Mouse (Mus musculus): ENCODE measurements around the gene Pgghg. TPM values are rescaled to one million over a fixed set of nuclear protein-coding genes. Genes with fewer than 3 reads are reported as not detected.

Pgghg gene
- polyA plus RNA-seq, 1 experiment = 8.0 TPM

- Histone ChIP-seq H3K4me3 (ENCODE audit: insufficient read depth, low read length) (no peak overlapping the region), H3K4me1 (ENCODE audit: control insufficient read depth, insufficient read depth, low read length) (no peaks in the 10 kb centered on the region), H3K27ac (ENCODE audit: insufficient read depth, low read length) (no peak overlapping the region)
- TF ChIP-seq CTCF (IDR thresholded peaks at IDR 0.05; ENCODE audit: extremely low read depth, insufficient read depth, low read length) (no peak), POLR2A (IDR thresholded peaks at IDR 0.05; ENCODE audit: extremely low read depth, insufficient read depth, low read length) (no peak)
Observed at GRCm38 (mm10) chr7:140921225-140921975, 19.8 kb upstream of the Pgghg start.

DNA sequence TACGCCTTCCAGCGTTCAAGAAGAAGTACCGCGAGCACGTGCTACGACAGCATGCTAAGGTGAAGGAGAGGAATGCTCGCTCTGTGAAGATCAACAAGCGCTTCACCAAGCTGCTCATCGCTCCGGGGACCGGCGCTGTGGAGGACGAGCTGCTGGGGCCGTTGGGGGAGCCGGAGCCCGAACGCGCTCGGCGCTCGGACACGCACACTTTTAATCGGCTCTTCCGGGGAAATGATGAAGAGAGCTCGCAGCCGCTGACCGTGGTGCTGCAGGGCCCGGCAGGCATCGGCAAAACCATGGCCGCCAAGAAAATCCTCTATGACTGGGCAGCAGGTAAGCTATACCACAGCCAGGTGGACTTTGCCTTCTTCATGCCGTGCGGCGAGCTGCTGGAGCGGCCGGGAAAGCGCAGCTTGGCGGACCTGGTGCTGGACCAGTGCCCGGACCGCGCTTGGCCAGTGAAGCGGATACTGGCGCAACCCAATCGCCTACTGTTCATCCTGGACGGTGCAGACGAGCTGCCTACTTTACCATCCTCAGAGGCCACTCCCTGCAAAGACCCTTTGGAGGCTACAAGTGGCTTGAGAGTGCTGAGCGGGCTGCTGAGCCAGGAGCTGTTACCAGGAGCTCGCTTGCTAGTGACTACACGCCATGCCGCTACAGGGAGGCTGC is 18.7 kb upstream of the Pgghg start:
- Histone ChIP-seq H3K4me1 (ENCODE audit: control insufficient read depth, insufficient read depth, low read length) (no peaks in the 10 kb centered on the region), H3K4me3 (ENCODE audit: insufficient read depth, low read length) (peak overlapping the region; percentile 21), H3K27ac (ENCODE audit: insufficient read depth, low read length) (no peak overlapping the region)
- TF ChIP-seq POLR2A (IDR thresholded peaks at IDR 0.05; ENCODE audit: extremely low read depth, insufficient read depth, low read length) = no peak
- TF ChIP-seq CTCF (IDR thresholded peaks at IDR 0.05; ENCODE audit: extremely low read depth, insufficient read depth, low read length) = no peak

DNA sequence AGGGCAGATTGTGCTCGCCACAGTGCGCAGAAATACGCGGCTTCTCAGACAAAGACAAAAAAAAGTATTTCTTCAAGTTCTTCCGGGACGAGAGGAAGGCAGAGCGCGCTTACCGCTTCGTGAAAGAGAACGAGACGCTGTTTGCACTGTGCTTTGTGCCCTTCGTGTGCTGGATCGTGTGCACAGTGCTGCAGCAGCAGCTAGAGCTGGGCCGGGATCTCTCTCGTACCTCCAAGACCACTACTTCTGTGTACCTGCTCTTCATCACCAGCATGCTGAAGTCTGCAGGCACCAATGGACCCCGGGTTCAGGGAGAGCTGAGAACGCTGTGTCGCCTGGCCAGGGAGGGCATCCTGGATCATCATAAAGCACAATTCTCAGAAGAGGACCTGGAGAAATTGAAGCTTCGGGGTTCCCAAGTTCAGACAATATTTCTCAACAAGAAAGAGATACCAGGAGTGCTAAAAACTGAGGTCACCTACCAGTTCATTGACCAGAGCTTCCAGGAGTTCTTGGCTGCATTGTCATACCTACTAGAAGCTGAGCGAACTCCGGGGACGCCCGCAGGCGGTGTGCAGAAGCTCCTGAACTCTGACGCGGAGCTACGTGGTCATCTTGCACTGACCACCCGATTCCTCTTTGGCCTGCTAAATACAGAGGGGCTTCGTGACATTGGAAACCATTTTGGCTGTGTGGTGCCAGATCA is 18.0 kb upstream of the Pgghg start:
- TF ChIP-seq CTCF (IDR thresholded peaks at IDR 0.05; ENCODE audit: extremely low read depth, insufficient read depth, low read length) (no peak), POLR2A (IDR thresholded peaks at IDR 0.05; ENCODE audit: extremely low read depth, insufficient read depth, low read length) (no peak)
- Histone ChIP-seq H3K4me3 (ENCODE audit: insufficient read depth, low read length) (peak overlapping the region; percentile 21), H3K27ac (ENCODE audit: insufficient read depth, low read length) (no peak overlapping the region), H3K4me1 (ENCODE audit: control insufficient read depth, insufficient read depth, low read length) (no peaks in the 10 kb centered on the region)

GRCm38 (mm10) chr7:140927181-140927580 is 14.0 kb upstream of the Pgghg start:
- no peak for TF ChIP-seq POLR2A (IDR thresholded peaks at IDR 0.05; ENCODE audit: extremely low read depth, insufficient read depth, low read length)
- no peak for TF ChIP-seq CTCF (IDR thresholded peaks at IDR 0.05; ENCODE audit: extremely low read depth, insufficient read depth, low read length)
- no peaks in the 10 kb centered on the region for H3K4me1 ChIP-seq (ENCODE audit: control insufficient read depth, insufficient read depth, low read length)
- H3K27ac ChIP-seq (ENCODE audit: insufficient read depth, low read length) = no peak overlapping the region
- H3K4me3 ChIP-seq (ENCODE audit: insufficient read depth, low read length) = no peak overlapping the region

GRCm38 (mm10) chr7:140938436-140938835 is 2.8 kb upstream of the Pgghg start:
- no peak for TF ChIP-seq POLR2A (IDR thresholded peaks at IDR 0.05; ENCODE audit: extremely low read depth, insufficient read depth, low read length)
- no peak for TF ChIP-seq CTCF (IDR thresholded peaks at IDR 0.05; ENCODE audit: extremely low read depth, insufficient read depth, low read length)
- H3K4me3 ChIP-seq (ENCODE audit: insufficient read depth, low read length) = no peak overlapping the region

GRCm38 (mm10) chr7:140938896-140939295 is 2.3 kb upstream of the Pgghg start:
- Histone ChIP-seq H3K27ac (ENCODE audit: insufficient read depth, low read length) (no peak overlapping the region), H3K4me3 (ENCODE audit: insufficient read depth, low read length) (no peak overlapping the region), H3K4me1 (ENCODE audit: control insufficient read depth, insufficient read depth, low read length) (no peaks in the 10 kb centered on the region; the same call in 1 of the 2 replicates)
- no peak for TF ChIP-seq POLR2A (IDR thresholded peaks at IDR 0.05; ENCODE audit: extremely low read depth, insufficient read depth, low read length)
- TF ChIP-seq CTCF (IDR thresholded peaks at IDR 0.05; ENCODE audit: extremely low read depth, insufficient read depth, low read length) = no peak

More at GRCm38 (mm10) chr7:140938436-140938835, 2.8 kb upstream of the Pgghg start:
- H3K4me1 ChIP-seq (ENCODE audit: control insufficient read depth, insufficient read depth, low read length) = no peaks in the 10 kb centered on the region; the same call in 1 of the 2 replicates
- no peak overlapping the region for H3K27ac ChIP-seq (ENCODE audit: insufficient read depth, low read length)

GRCm38 (mm10) chr7:140939669-140940171 is 1.5 kb upstream of the Pgghg start:
- Histone ChIP-seq H3K4me3 (ENCODE audit: insufficient read depth, low read length) (no peak overlapping the region), H3K4me1 (ENCODE audit: control insufficient read depth, insufficient read depth, low read length) (no peaks in the 10 kb centered on the region; the same call in 1 of the 2 replicates), H3K27ac (ENCODE audit: insufficient read depth, low read length) (no peak overlapping the region)
- no peak for TF ChIP-seq CTCF (IDR thresholded peaks at IDR 0.05; ENCODE audit: extremely low read depth, insufficient read depth, low read length)
- TF ChIP-seq POLR2A (IDR thresholded peaks at IDR 0.05; ENCODE audit: extremely low read depth, insufficient read depth, low read length) = no peak

GRCm38 (mm10) chr7:140942341-140942740 is 1.1 kb downstream of the Pgghg start:
- Histone ChIP-seq H3K4me3 (ENCODE audit: insufficient read depth, low read length) (peak overlapping the region; percentile 47; the same call in 1 of the 2 replicates), H3K27ac (ENCODE audit: insufficient read depth, low read length) (peak overlapping the region; percentile 88), H3K4me1 (ENCODE audit: control insufficient read depth, insufficient read depth, low read length) (no peaks in the 10 kb centered on the region; the same call in 1 of the 2 replicates)
- TF ChIP-seq CTCF (IDR thresholded peaks at IDR 0.05; ENCODE audit: extremely low read depth, insufficient read depth, low read length) (no peak), POLR2A (IDR thresholded peaks at IDR 0.05; ENCODE audit: extremely low read depth, insufficient read depth, low read length) (no peak)

DNA sequence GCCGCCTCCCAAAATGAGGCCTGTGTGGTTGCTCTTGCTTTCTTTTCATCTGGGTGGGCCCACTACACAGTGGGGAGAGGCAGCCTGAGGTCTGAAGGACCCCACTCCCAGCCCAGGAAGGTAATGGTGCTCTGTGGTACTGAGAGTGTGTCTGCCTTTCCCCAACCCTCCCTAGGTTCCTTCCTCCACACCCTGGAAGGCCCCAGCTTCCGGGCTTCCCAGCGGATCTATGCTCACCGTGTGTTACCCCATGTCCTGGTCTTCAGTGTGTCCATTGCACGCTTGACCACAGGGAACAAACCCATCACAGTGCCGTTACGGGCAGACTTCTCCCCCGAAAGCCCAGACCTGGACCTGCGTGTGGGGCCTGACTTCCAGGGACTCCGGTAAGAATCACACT is 1.6 kb downstream of the Pgghg start:
- TF ChIP-seq POLR2A (IDR thresholded peaks at IDR 0.05; ENCODE audit: extremely low read depth, insufficient read depth, low read length) (no peak), CTCF (IDR thresholded peaks at IDR 0.05; ENCODE audit: extremely low read depth, insufficient read depth, low read length) (no peak)
- Histone ChIP-seq H3K27ac (ENCODE audit: insufficient read depth, low read length) (no peak overlapping the region), H3K4me1 (ENCODE audit: control insufficient read depth, insufficient read depth, low read length) (no peaks in the 10 kb centered on the region; the same call in 1 of the 2 replicates), H3K4me3 (ENCODE audit: insufficient read depth, low read length) (no peak overlapping the region)
